Mouse (Mus musculus) midbrain, embryonic 14.5 days (tissue): ENCODE measurements around the gene Trappc1. TPM values are rescaled to one million over a fixed set of nuclear protein-coding genes. Genes with fewer than 3 reads are reported as not detected.

Experiments used
- ATAC-seq: fragments of 200-750 bp; cut with Nextera tagmentation; 2 replicates; pipeline ENCODE4 v1.8.0; 2017; ENCODE audit warnings: moderate number of reproducible peaks, moderate library complexity; ENCODE audit not compliant: low FRiP score, low TSS enrichment
- DNase-seq: peaks from one replicate; pipeline ENCODE4 v3.0.0-alpha.2; 2015
- H3K27ac ChIP-seq: fragments of 300-500 bp; sonication (generic); replicated peaks from 2 replicates; pipeline ENCODE4 v1.5.1; 2014; ENCODE audit warnings: mild to moderate bottlenecking, low read depth, low read length, moderate library complexity
- H3K27me3 ChIP-seq: fragments of 300-500 bp; sonication (generic); 2 replicates; pipeline ENCODE4 v1.6.1; 2014; ENCODE audit warnings: low read length, control low read depth, mixed read lengths; ENCODE audit not compliant: control insufficient read depth, insufficient read depth
- H3K36me3 ChIP-seq: fragments of 300-500 bp; sonication (generic); 2 replicates; pipeline ENCODE4 v1.6.1; 2014; ENCODE audit warnings: low read length, control low read depth; ENCODE audit not compliant: control insufficient read depth, insufficient read depth
- H3K4me1 ChIP-seq: fragments of 300-500 bp; sonication (generic); 2 replicates; pipeline ENCODE4 v1.6.1; 2014; ENCODE audit warnings: mild to moderate bottlenecking, antibody characterized with exemption, low read length, control low read depth; ENCODE audit not compliant: control insufficient read depth, insufficient read depth
- H3K4me2 ChIP-seq: fragments of 300-500 bp; sonication (generic); 2 replicates; pipeline ENCODE4 v1.6.1; 2014; ENCODE audit warnings: mild to moderate bottlenecking, low read length, moderate library complexity
- H3K4me3 ChIP-seq: fragments of 300-500 bp; sonication (generic); replicated peaks from 2 replicates; pipeline ENCODE4 v1.5.1; 2014; ENCODE audit warnings: low read depth, low read length
- H3K9ac ChIP-seq: fragments of 300-500 bp; sonication (generic); replicated peaks from 2 replicates; pipeline ENCODE4 v1.6.1; 2014; ENCODE audit warnings: mild to moderate bottlenecking, low read length, moderate library complexity
- H3K9me3 ChIP-seq: fragments of 300-500 bp; sonication (generic); 2 replicates; pipeline ENCODE4 v1.6.1; 2016; ENCODE audit warnings: low read length, control low read depth, mixed read lengths; ENCODE audit not compliant: control insufficient read depth
- WGBS: fragments of 180-500 bp; shearing (Covaris S2); extraction: QIAGEN DNeasy Blood & Tissue Kit; methylation state at CpG from one replicate; pipeline ENCODE4 v1.1.7; 2014; 5-methylcytosine and 5-hydroxymethylcytosine counted together
- polyA plus RNA-seq: library from polyadenylated mRNA; unstranded; fragments of >200 nt; fragmentation: Nextera tagmentation; extraction: Ambion mirVana; gene quantifications from 2 replicates; pipeline ENCODE4 v1.2.1, GENCODE M21; 2014

Trappc1 gene
- polyA plus RNA-seq, 1 experiment from 2014 or later = 189 TPM

- H3K27me3 ChIP-seq = peaks cover 12% of the 10 kb centered on the region
- peak within 1 kb of the TSS; percentile 90 for H3K4me2 ChIP-seq
- 0 out of 2 replicates have a peak, but pooled peaks cover 3% of the 10 kb centered on the region for H3K36me3 ChIP-seq
- peak within 1 kb of the TSS; percentile 49 for H3K4me3 ChIP-seq
- ATAC-seq (peak; percentile 77; the same call in 1 of the 2 replicates), DNase-seq (peak; percentile 93)
- no peaks in the 10 kb centered on the region for H3K9me3 ChIP-seq
- H3K27ac ChIP-seq = no peak within 1 kb of the TSS
- H3K4me1 ChIP-seq = peaks cover 26% of the 10 kb centered on the region
- H3K9ac ChIP-seq = peak within 1 kb of the TSS; percentile 64
- WGBS = 12% methylated on average over 26 of the region's 26 CpGs
Measured at GRCm38 (mm10) chr11:69325628-69326407, 2.0 kb downstream of the Trappc1 start, which contains the start of gene Kcnab3. Gene Kcnab3, plus strand, starts transcription at chr11:69326258.

GRCm38 (mm10) chr11:69326408-69327156, 2.8 kb downstream of the Trappc1 start:
- Histone ChIP-seq H3K9me3 (no peaks in the 10 kb centered on the region), H3K4me3 (peak overlapping the region; percentile 49), H3K9ac (peak overlapping the region; percentile 64), H3K36me3 (no peaks in the 10 kb centered on the region), H3K27me3 (peaks cover 12% of the 10 kb centered on the region), H3K27ac (no peak overlapping the region), H3K4me1 (peaks cover 31% of the 10 kb centered on the region), H3K4me2 (peak overlapping the region; percentile 90)
- no peak for DNase-seq
- 1% methylated on average over 45 of the region's 45 CpGs for WGBS
- ATAC-seq = no peak

- peaks cover 12% of the 10 kb centered on the region for H3K27me3 ChIP-seq
- ATAC-seq = no peak
- H3K9ac ChIP-seq = no peak overlapping the region
- peak overlapping the region; percentile 49; the same call in 1 of the 2 replicates for H3K4me3 ChIP-seq
- WGBS = 15% methylated on average over 9 of the region's 9 CpGs
- no peak for DNase-seq
- H3K27ac ChIP-seq = no peak overlapping the region
- H3K4me2 ChIP-seq = peak overlapping the region; percentile 90
- no peaks in the 10 kb centered on the region for H3K36me3 ChIP-seq
- H3K4me1 ChIP-seq = peaks cover 31% of the 10 kb centered on the region
- no peaks in the 10 kb centered on the region for H3K9me3 ChIP-seq
Measured at GRCm38 (mm10) chr11:69327157-69327442, 3.3 kb downstream of the Trappc1 start.

DNA sequence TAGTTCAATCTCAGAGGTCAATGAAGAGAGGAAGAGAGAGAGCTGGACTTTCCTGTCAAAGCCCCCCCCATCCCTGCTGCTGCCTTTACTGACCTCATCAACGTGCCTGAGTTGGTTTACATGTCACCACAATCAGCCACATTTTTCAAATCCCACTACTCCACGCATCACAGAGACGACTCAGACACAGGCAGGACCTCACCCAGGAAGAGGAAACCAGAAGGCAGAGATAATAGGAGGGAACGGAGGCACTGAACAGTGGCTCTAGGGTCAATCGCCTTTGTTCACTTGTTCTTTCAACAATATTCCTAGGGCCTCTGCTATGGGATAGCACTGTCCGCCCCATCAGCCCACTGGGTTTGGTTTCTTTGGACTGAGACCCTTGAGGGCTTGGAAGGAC, 3.9 kb downstream of the Trappc1 start:
- peak overlapping the region; percentile 7; the same call in 1 of the 2 replicates for H3K4me2 ChIP-seq
- no peaks in the 10 kb centered on the region for H3K9me3 ChIP-seq
- no peak overlapping the region for H3K27ac ChIP-seq
- peaks cover 30% of the 10 kb centered on the region for H3K4me1 ChIP-seq
- peaks cover 12% of the 10 kb centered on the region for H3K27me3 ChIP-seq
- WGBS = 64% methylated on average over 6 of the region's 6 CpGs
- no peak overlapping the region for H3K9ac ChIP-seq
- no peak overlapping the region for H3K4me3 ChIP-seq
- DNase-seq (no peak), ATAC-seq (no peak)
- H3K36me3 ChIP-seq = no peaks in the 10 kb centered on the region

DNA sequence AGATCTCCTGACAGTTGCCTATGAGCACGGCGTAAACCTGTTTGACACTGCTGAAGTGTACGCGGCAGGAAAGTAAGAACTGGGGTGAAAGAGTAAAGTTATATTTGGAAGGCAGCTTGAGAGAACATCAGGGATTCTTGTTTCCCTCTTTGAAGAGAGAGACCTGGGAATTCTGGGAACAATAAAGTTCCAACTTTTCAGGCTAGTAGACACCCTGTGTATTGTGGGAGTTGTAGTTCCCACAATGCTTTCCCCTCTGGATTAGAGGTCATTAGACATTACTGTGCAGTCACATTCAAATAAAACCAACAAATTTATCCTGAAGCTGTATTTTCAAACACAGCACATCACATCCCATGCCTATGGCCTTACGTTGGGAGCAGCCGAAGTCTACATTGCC, 4.7 kb downstream of the Trappc1 start:
- no peak for ATAC-seq
- Histone ChIP-seq H3K4me2 (no peak overlapping the region), H3K4me3 (no peak overlapping the region), H3K4me1 (peaks cover 28% of the 10 kb centered on the region), H3K27ac (no peak overlapping the region), H3K27me3 (peaks cover 12% of the 10 kb centered on the region), H3K9ac (no peak overlapping the region), H3K9me3 (no peaks in the 10 kb centered on the region), H3K36me3 (no peaks in the 10 kb centered on the region)
- DNase-seq = peak; percentile 11
- 91% methylated on average over 6 of the region's 6 CpGs for WGBS

- 95% methylated on average over 6 of the region's 6 CpGs for WGBS
- ATAC-seq (no peak), DNase-seq (no peak)
- Histone ChIP-seq H3K27me3 (peaks cover 12% of the 10 kb centered on the region), H3K27ac (no peak overlapping the region), H3K9me3 (no peaks in the 10 kb centered on the region), H3K9ac (no peak overlapping the region), H3K4me2 (peak overlapping the region; percentile 53), H3K4me3 (no peak overlapping the region), H3K36me3 (no peaks in the 10 kb centered on the region), H3K4me1 (peaks cover 20% of the 10 kb centered on the region)
Measured at GRCm38 (mm10) chr11:69331152-69331551, 7.4 kb downstream of the Trappc1 start.

GRCm38 (mm10) chr11:69331929-69332405, 8.2 kb downstream of the Trappc1 start:
- Histone ChIP-seq H3K9me3 (no peaks in the 10 kb centered on the region), H3K9ac (peak overlapping the region; percentile 38), H3K27ac (peak overlapping the region; percentile 84), H3K36me3 (no peaks in the 10 kb centered on the region), H3K4me1 (peaks cover 15% of the 10 kb centered on the region; the same call in 1 of the 2 replicates), H3K4me2 (peak overlapping the region; percentile 53), H3K4me3 (peak overlapping the region; percentile 36), H3K27me3 (peaks cover 10% of the 10 kb centered on the region)
- DNase-seq (peak; percentile 93), ATAC-seq (peak; percentile 71; the same call in 1 of the 2 replicates)
- 1% methylated on average over 24 of the region's 24 CpGs for WGBS

DNA sequence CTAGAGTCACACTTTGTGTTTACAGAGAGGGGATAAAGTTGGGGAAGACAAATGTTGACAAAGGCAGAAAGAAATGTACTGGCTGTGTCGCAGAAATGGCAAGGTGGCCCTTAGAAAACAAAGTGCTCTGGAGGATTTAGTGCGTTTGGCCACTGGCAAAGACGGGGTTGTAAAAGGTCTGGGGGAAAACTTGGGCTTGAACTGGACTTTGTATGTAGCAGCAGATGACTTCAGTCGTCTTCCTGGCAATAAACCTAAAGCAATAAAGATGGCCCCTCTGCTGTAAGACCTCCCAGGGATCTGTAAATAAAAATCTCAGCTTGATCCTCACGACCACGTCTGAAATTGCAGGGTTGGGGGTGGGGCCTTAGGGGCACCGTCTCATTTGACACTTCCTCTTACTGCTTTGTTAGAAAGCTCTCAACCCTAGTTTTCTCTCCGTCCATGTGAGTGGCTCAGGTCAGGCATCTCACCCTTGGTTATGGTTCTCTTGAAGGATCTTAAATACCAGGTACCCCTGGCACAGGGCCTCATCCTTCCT, 9.0 kb downstream of the Trappc1 start:
- DNase-seq (no peak), ATAC-seq (no peak)
- no peaks in the 10 kb centered on the region for H3K9me3 ChIP-seq
- H3K9ac ChIP-seq = peak overlapping the region; percentile 38; the same call in 1 of the 2 replicates
- H3K36me3 ChIP-seq = no peaks in the 10 kb centered on the region
- H3K4me1 ChIP-seq = peaks cover 14% of the 10 kb centered on the region; the same call in 1 of the 2 replicates
- peak overlapping the region; percentile 53 for H3K4me2 ChIP-seq
- WGBS = 38% methylated on average over 8 of the region's 8 CpGs
- 0 out of 2 replicates have a peak, but pooled peaks cover 3% of the 10 kb centered on the region for H3K27me3 ChIP-seq
- peak overlapping the region; percentile 84 for H3K27ac ChIP-seq
- H3K4me3 ChIP-seq = peak overlapping the region; percentile 36
